Mouse (Mus musculus) retina, postnatal 7 days (tissue): ENCODE results near the gene Fpgs.

Source experiments
- DNase-seq: peaks from one replicate; pipeline ENCODE4 v3.0.0-alpha.2; 2012; ENCODE audit warnings: low read depth, low spot score

Gene Fpgs

DNA sequence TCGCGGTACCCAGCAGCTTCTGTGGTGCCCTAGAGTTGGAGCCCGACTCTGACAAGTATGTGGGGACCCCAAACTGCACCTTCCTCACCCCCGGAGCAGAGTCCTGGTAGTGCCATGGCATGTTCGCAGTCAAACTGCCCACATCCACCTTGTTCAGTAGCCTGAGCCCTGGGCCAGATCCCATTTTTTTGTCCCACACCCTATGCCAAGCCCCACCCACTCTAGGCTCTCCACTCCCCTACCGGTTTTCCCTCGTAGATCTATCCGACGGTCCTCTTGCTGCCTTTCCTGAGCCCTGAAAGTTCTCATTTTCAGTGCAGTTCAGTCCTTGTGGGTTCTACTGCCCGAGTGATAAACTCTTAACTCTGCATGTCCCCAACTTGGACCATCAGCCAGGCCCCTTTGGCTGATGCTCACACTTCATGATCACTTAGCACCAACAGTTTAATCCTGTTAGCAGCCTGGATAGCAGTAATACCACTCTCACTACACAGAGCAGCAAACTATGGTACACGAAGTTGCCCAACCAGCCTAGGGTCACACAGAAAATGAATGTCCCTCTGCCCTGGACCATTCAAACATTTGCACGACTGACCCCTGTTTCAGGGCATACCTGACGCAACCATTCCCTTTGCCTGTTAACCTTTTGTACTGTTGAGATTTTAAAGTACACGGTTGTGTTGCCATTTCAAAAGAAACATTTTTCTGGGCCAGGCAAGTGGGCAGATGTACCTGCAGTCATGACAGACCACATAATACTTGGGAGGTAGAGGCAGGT is 2.8 kb downstream of the Fpgs start:
- DNase-seq: no peak

GRCm38 (mm10) chr2:32699680-32700079 is 4.3 kb downstream of the Fpgs start:
- DNase-seq: no peak

DNA sequence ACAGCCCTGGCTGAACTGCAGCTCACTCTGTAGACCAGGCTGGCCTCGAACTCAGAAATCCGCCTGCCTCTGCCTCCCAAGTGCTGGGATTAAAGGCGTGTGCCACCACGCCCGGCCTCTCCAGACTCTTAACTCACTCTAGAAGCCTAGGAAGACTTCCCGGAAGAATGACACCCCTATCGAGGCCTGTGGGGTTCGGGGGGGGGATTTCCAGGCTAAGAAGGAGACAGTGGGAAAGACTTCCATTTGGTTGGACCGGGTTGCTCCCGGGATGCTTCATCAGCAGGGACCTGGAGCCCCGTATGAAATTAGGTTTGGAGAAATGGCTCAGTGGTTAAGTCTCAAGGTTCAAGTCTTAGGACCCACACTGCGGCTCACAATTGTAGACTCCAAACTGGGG is 9.3 kb downstream of the Fpgs start:
- no peak for DNase-seq

DNA sequence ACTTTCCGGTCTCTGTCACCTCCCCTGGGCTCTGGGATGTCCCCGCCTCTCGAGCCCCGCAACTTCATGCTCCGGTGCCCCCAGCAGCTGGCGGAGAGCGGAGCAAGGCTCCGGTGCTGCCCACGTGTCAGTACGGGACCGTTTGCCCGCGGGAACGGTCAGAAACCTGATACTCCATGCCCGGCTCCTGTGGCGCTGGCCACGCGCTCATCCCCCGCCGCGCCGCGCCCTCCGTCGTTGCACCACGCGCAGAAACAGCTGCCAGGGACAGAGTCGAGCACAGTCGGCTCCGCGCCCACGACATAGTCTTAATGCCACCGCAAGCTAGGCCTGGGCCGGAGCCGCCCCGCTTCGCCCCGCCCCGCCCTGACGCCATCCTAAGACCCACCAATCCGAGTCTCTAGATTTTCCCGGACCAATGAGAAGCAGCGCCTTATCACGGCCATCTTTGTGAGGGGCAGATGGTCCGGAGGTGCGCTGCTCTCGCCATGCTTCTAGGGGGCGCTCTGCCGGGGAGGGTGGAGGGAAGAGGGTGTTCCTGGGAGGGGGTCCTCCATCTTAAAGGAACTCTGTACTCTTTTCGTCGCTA is 10.0 kb downstream of the Fpgs start:
- peak; percentile 99 for DNase-seq

- DNase-seq: no peak
Observed at GRCm38 (mm10) chr2:32693282-32693681, 10.7 kb downstream of the Fpgs start.

DNA sequence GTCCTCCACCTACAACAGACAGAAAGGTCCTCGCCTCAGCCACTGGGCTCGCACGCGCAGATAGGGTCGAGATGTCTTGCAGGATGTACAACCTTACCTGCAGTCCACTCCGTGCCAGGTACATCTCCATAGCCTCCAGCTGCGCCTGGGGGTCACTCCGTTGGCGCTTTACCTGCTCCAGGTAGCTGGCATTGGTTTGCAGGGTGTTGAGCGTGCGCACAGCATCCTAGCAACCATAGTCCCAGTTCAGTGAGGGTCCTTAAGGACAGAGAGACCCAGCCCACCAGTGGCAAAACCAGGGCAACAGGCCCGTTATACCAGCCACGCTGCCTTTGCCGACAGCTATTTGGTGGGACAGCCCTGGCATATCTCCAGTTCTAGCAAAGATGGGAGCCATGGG is 11.4 kb downstream of the Fpgs start:
- DNase-seq: no peak

DNA sequence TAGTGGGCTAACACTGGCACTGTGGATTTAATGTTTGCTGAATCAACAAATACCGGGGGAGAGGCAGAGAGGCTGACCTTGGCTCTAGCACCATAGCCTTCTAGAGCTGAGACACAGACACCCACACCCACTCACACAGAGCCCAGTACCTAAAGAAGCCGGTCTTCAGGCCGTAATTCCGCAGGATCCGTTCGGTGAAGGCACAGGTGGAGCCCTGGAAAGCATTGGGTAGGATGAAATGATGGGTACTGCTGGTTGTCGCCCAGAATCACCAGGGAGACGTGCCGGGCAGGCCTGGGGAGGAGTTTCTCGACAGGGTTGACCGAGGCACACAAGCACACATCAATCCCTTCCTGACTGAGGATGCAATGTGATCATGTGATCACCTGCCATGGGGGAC is 12.9 kb downstream of the Fpgs start:
- no peak for DNase-seq

- DNase-seq: peak; percentile 84
Observed at GRCm38 (mm10) chr2:32689420-32689819, 14.5 kb downstream of the Fpgs start.

GRCm38 (mm10) chr2:32687562-32687961 is 16.4 kb downstream of the Fpgs start:
- no peak for DNase-seq

- DNase-seq: no peak
Observed at GRCm38 (mm10) chr2:32686640-32687039, 17.3 kb downstream of the Fpgs start.

- DNase-seq: no peak
Observed at GRCm38 (mm10) chr2:32685807-32686206, 18.1 kb downstream of the Fpgs start.

DNA sequence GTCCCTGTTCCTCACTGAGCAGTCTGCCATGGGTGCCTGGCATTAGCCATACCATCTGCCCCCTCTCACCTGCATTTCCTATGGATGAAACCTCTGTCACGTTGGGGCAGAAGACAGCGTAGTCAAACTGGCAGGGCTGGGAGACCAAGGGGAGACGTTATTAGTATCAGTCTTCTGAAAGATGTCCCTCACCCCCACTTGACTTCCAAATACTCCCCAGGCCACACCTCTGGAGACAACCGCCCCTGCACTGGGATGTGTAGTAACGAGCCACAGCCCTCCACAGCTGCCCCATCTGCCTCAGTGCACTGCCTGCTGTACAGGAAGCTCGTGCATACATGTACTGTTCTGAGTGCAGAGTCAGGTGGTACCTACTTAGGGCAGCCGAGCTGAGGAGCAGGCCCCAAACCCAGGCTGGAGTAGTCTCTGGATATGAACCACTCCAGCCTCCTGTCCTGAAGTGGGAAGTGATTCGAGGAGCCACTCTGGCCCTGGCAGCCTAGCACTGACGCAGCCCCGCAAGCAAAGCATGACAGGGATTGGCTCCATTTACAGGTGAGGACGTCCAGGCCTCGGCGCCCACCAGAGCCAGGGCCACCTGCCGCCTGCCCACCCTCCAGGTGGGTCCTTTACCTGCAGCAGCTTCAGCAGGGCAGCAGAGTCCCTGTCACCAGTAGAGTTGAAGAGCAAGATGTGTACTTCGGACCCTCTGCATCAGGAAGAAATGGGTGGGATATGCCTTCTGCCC is 19.1 kb downstream of the Fpgs start:
- DNase-seq: no peak

DNA sequence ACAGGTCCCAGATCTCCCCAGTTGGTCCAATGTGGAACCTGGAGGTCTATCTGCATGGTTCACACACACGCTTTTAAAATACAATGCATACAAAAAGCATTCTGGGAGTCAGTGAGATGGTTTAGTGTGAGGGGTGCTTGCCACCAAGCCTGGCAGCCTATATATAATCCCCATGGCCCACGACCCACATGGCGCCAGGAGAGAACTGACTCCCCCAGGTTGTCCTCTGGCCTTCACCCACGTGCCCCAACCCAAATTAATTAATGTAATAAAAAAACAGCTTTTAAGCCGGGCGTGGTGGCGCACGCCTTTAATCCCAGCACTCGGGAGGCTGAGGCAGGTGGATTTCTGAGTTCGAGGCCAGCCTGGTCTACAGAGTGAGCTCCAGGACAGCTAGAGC is 20.2 kb downstream of the Fpgs start:
- no peak for DNase-seq

DNA sequence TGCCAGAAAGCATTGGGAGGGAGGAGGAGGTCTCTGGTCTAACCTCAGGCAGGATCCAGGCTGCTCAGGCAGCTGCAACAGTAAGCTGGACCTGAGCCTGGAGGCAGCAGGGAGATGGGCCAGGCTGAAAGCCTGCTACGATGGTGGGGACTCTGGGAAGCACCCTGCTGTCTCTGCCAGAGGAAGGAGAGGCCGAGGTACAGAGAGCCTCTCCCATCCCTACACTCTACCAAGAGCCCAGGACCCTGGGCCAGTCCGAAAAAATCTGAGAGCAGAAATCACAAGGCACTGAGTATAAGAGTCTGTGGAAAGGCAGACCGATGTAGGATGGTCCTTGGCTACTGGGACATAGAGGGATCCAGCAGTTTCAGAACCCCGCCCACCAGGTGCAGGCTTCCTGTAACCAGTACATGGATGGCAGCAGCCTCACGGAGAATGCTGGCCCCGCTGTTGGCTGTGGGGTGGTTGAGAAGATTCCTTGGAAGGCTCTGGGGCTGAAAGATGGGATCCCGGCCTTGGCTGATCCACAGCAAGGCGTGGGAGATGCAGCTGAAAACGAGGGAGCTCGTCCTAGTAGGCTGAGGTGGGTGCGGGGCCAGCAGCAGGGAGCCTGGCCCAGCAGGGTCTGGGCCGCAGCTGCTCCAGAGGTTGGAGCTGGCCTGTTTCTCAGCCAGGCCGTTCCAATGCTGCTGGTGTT is 21.1 kb downstream of the Fpgs start:
- no peak for DNase-seq

- no peak for DNase-seq
Observed at GRCm38 (mm10) chr2:32681754-32682153, 22.2 kb downstream of the Fpgs start.

DNA sequence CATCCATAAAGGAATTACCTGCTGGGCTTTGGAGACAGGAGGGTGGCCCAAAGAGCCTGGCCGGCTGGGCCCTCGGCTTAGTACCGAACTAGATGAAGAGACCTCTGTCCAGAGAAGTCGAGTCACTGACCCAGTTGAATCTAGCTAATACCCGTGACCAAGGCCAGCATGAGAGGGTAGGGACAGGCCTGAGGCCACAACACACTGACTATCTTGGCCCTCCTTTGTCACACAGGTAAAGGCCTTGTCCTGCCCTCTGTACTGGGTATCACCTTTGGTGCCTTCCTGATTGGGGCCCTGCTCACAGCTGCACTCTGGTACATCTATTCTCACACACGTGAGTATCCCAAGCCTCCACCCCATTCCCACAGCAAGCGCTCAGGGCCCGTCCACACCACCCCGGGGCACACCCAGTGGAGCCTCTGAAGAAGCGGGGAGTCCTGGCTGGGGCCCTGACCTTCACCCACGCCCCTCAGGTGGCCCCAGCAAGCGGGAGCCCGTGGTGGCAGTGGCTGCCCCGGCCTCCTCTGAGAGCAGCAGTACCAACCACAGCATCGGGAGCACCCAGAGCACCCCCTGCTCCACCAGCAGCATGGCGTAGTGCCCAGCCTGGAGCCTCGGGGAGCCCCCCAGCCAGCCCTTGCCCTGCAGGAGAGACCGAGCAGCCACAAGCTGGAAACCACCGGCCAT is 22.8 kb downstream of the Fpgs start:
- DNase-seq: no peak

DNA sequence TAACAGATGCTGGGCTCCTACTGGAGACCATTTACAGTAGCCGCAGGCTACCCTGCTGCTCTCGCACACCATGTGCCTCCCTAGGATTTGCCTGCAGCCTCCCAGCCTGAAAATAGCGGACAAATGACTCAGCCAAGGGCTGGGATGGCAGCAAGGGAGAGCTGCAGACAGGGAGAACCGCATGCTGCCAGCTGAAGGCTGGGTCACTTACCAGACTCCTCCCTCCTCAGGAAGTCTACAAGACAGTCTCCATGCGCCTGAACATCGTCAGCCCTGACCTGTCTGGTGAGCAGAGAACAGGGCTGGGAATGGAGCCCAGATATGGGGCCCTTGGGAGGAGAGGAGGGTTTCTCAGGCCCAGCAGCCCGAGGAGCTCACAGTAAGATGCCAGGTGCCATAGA is 23.9 kb downstream of the Fpgs start:
- DNase-seq: no peak

DNA sequence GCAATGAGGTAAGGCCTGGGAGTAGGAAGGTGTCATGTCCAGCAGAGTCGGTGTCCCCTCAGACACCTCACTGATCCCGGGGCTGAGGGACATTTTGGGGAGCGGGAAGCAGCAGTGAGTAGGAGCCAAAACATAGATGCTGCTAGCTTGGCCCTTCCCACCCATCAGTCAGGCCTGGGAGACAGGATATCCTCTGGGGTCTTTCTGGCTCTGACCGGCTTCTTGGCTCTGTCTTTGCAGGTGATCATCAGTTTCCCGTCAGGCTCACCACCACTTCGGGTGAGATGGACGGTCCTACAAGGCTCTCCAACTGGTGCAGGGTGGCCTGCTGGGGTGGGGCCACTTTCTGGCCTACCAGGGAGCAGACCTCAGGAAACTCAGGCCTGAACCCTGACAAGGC is 26.3 kb downstream of the Fpgs start:
- DNase-seq: no peak

GRCm38 (mm10) chr2:32676821-32677220 is 27.1 kb downstream of the Fpgs start:
- no peak for DNase-seq

GRCm38 (mm10) chr2:32673176-32673917 is 30.6 kb downstream of the Fpgs start:
- no peak for DNase-seq
